Mouse (Mus musculus) T-helper 17 cell (primary cell): ENCODE measurements around the gene Gm3594.
"Not testable (repeated sequence)": the region's sequence is repeated elsewhere in the genome, so short reads cannot be mapped to it uniquely, and the experiment has no call there.

Experiments used
- in situ Hi-C, 2 experiments: fragments of 300-600 bp; cut with MboI, MseI; formaldehyde crosslinking; loops; 1 replicate in 1 of 2; 2 replicates in 1 of 2; pipeline ENCODE4 v1.15.1; 2025; ENCODE audit warnings: high pct_unique_total_duplicates in 2 of 2

The Gm3594 gene

DNA sequence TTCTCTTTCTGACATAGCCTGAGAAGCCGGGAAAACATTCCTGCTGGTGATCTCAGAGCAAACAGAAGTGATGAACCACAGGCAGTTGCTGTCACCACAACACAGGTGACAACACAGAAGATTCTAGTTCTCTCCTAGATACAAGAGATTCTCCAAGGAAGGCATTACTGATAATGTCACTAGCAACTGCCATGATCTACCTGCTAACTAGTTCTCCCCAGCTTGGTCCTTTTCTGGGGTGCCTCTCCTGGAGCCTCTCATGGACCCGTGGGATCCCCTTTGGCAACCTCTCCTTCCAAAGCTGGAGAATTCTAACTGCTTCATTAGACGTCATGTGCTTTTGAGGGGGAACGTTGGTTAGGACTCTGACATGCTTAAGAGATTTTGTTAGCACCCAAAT lies at the start of gene Gm3594:
Gm3594 (minus strand) TSS at position 101 of the 400 bp plus-strand sequence.
- in situ Hi-C loops = loop anchor here (25.0 kb wide), 2 partner anchors 332 to 868 kb away; partner anchors contain the start of genes Gm3468 (in 1 of the 2) and Gm3739 (in 1 of the 2)

GRCm38 (mm10) chr14:6486331-6486730 lies 41.9 kb upstream of the Gm3594 start:
- in situ Hi-C loops = loop anchor here in 1 of 2 experiments (25.0 kb wide), 1 partner anchor 824 kb away; no protein-coding TSS in a partner anchor

DNA sequence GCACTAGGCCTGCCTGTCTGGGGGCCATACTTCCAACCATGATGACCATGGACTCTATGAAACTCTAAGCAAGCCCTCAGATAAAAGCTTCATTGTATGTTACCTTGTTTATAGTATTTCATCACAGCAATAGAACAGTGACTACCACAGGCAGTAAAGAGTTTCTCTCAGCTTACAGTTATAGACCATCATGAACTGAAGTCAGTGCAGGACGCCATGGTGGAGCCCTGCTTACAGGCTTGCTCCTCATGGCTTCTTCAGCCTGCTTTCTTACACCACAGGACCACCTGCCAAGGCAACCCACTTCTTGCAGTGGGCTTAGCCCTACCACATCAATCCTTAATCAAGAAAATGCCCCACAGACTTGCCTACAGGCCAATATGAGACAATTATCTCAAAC lies 41.1 kb upstream of the Gm3594 start:
- in situ Hi-C loops = loop anchor here in 1 of 2 experiments (25.0 kb wide), 1 partner anchor 823 kb away; no protein-coding TSS in a partner anchor

- in situ Hi-C loops = loop anchor here in 1 of 2 experiments (25.0 kb wide), 1 partner anchor 820 kb away; no protein-coding TSS in a partner anchor
Observed at GRCm38 (mm10) chr14:6482126-6482525, 37.7 kb upstream of the Gm3594 start.

GRCm38 (mm10) chr14:6471856-6472255 lies 27.4 kb upstream of the Gm3594 start:
- in situ Hi-C loops = loop anchor here (5.0 to 10.0 kb wide), 3 partner anchors 547 to 1667 kb away; no protein-coding TSS in a partner anchor

DNA sequence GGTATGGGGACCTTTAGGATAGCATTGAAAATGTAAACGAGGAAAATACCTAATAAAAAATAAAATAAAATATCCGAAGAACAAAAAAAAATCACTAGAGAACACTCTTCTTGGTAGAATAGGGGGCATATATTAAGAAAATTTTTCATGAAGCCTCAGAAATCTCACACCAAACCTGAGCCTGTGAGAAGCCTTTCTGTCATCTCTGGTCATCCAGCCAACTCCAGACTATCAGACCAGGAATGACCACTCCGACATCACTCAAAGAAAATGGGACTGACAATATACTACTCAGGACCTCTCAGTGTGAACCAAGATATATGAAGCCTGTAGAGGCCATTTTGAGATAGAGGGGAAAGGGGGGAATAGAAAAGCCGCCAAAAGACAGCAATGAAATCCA lies 3.6 kb downstream of the Gm3594 start:
- in situ Hi-C loops = loop anchor here (25.0 kb wide), 2 partner anchors 328 to 872 kb away; partner anchors contain the start of genes Gm3468 (in 1 of the 2) and Gm3739 (in 1 of the 2)

GRCm38 (mm10) chr14:6440206-6440605 lies 4.2 kb downstream of the Gm3594 start:
- in situ Hi-C loops = loop anchor here (25.0 kb wide), 2 partner anchors 328 to 872 kb away; partner anchors contain the start of genes Gm3468 (in 1 of the 2) and Gm3739 (in 1 of the 2)

- in situ Hi-C loops = loop anchor here (5.0 to 25.0 kb wide), 6 partner anchors 139 to 1574 kb away; partner anchors contain the start of genes Gm3248 (in 1 of the 2), Gm3411 (in 1 of the 2), Gm3468 (in 1 of the 2) and Gm3739 (in 1 of the 2)
Observed at GRCm38 (mm10) chr14:6426766-6427165, 17.6 kb downstream of the Gm3594 start.

- in situ Hi-C loops = loop anchor here (5.0 to 25.0 kb wide), 6 partner anchors 139 to 1574 kb away; partner anchors contain the start of genes Gm3248 (in 1 of the 2), Gm3411 (in 1 of the 2), Gm3468 (in 1 of the 2) and Gm3739 (in 1 of the 2)
Observed at GRCm38 (mm10) chr14:6426353-6426752, 18.1 kb downstream of the Gm3594 start.

GRCm38 (mm10) chr14:6412382-6412781 lies 32.0 kb downstream of the Gm3594 start, which contains the start of gene Gm3591:
Gene Gm3591, minus strand, starts transcription at chr14:6412482.
- in situ Hi-C loops = not testable (repeated sequence)

DNA sequence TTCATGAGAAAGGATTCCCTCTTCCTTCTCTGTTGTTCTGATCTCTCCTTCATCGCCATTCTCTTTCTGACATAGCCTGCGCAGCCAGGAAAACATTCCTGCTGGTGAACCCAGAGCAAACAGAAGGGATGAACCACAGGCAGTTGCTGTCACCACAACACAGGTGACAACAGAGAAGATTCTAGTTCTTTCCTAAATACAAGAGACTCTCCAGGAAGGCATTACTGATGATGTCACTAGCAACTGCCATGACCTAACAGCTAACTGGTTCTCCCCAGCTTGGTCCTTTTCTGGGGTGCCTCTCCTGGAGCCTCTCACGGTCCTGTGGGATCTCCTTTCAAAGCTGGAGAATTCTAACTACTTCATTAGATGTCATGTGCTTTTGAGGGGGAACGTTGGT lies 54.2 kb downstream of the Gm3594 start, which contains the start of gene Gm16440:
Gm16440 (minus strand) TSS at position 101 of the 400 bp plus-strand sequence.
- in situ Hi-C loops = loop anchor here in 1 of 2 experiments (25.0 kb wide), 1 partner anchor 1047 kb away; no protein-coding TSS in a partner anchor
